Mouse (Mus musculus) mesoderm, embryonic 11.5 days (tissue): ENCODE data around the gene Tfap2d.

Experiments used
- DNase-seq: peaks from one replicate; pipeline ENCODE4 v3.0.0-alpha.2; 2012; ENCODE audit warnings: low read depth, low spot score

Gene Tfap2d

DNA sequence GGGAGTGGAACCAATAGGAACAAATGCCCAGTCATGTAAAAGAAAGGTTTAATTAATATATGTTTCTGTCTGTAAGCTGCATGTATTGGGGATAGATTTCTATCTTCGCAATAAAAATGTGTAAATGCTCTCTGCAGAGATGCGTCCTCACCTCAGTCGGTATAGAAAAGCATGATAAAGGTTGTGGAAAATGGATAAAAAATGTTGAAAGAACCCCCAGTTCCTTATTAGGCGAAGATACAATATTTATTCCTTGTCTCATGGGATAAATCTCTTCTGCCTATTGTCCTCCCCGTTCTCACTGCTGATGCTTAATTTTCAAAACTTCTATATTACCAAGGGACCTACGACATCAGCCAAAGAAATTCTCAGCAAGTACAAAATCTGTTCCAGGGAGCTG, at the start of gene Tfap2d:
Gene Tfap2d (plus strand): TSS at position 392 of the 400 bp plus-strand sequence.
- no peak for DNase-seq

DNA sequence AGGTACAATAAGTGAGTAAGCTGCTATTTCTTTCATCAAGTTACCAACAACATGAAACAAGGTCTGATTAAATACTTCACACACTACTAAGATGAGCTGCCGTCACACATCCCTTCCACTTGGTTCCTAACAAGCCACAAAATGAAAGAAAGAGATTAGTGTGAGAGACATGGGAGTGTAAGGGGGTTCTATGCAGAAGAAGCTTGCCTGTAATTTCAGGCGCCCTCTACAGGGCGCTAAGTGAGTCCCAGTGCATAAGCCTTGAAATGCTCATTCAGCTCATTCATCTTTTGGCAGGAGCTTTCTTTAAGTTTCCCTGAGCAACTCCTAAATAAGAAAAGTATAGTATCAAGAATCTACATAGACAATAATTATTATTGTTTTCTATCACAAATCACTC, 46.5 kb upstream of the Tfap2d start:
- peak; percentile 28 for DNase-seq

DNA sequence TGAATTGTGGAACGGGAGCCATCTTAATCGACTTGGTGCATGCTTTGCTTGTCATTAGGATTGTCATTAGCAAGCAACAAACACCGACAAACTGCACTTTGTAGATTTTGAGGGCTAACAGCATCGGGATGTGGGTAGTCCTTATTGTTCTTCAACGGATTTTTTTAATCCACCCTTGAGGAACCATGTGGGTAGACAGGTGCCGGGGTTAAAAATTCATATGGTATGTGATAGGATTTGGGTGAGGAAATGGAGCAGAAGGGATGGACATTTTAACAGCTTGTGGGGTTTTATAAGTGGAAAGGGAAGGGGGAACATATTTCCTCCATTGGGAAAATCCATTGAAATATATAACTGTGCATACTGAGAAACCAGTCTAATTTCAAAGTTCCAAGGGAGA, 46.0 kb upstream of the Tfap2d start:
- no peak for DNase-seq

DNA sequence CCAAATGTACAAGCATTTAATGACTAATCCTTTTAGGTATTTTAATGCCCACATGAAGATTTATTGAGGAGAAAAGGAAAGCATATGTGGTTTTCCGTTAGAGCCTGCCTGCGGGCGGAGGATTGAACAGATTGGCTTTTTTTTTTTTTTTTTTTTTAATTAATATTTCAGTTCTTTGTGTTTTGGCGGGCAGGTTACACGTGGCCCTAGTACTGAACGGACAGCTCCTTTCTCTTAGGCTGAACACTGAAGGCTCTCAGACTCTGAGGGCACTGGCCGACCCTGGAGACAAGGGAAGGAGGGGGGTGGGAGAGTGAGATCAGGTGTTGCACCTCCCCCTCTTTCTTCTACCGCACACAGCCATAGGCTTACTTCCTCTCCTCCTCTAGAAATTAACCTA, 14.7 kb upstream of the Tfap2d start:
- peak; percentile 52 for DNase-seq

DNA sequence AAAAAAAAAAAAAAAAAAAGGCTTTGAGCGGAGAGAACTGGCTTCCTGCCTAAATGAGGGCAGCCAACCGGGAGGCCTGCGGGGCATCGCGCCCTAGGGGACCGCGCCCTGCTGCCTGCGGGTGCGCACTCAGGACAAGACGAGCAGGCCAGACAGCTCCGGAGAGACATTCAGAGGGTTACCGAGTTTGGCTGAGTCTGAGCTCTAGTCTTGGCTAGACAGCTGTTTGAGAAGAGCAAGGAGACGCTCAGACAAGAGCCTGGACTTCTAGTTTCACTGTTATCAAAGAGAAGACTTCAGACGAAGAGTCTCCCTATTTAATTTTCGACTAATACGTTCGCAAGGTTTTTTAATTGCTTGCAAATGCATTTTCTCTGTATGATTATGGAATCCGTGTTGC, 5.9 kb upstream of the Tfap2d start:
- no peak for DNase-seq

DNA sequence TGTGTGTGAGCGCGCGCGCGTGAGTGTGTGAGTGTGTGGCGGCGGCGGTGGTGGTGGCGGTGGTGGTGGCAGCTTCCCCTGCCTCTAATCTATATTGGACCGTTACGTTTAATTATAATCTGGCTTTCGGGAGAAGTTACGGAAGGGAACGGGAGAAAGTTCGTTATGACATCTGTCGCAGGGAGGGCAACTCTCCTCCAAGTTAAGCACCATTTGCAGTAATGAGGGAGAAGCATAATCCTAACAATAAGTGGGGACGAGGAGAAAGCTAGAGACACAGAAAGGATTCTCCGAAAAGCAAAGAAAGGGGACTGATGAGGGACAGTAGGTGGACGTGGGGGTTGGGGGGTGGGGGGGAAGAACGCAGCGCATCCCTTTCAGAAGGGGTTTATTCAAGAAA, 494 bp downstream of the Tfap2d start:
- DNase-seq = no peak

DNA sequence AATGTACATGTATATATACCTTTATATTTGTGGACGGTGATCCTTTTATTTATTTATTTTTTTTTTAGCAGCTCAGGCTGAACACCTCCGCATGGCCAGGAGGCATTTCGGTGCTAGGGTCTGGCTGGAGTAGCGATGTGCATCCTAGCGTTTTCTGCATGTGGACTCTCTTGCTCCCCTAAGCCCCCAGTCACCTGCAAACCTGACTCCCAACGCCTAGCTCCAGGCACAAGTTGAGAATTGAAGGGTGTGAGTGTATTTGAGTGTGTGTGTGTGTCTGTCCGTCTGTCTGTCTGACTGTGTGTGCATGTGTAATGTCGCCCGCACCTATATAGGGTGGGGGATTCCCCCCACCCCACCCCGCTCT, 937 bp downstream of the Tfap2d start:
- DNase-seq = no peak

DNA sequence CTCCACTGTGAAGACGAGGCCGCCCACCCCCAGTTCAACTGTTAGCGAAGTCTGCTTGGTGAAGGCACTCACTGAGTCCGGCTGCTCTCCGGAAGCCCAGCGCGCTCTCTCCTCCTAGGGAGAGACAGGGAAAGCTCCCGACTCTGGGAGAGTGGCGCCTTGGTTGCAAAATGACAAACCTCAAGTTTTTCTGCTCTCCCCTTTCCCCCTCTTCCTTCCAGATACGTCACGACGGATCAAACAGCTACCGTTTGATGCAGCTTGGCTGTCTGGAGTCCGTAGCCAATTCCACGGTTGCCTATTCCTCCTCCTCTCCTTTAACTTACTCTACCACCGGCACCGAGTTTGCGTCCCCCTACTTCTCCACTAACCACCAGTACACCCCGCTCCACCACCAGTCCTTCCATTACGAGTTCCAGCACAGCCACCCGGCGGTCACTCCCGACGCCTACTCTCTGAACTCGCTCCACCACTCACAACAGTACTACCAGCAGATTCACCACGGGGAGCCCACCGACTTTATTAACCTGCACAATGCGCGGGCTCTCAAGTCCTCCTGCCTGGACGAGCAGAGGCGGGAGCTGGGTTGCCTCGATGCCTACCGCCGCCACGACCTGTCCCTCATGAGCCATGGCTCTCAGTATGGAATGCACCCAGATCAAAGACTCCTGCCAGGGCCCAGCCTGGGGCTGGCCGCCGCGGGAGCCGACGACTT, 1.5 kb downstream of the Tfap2d start:
- DNase-seq = no peak

DNA sequence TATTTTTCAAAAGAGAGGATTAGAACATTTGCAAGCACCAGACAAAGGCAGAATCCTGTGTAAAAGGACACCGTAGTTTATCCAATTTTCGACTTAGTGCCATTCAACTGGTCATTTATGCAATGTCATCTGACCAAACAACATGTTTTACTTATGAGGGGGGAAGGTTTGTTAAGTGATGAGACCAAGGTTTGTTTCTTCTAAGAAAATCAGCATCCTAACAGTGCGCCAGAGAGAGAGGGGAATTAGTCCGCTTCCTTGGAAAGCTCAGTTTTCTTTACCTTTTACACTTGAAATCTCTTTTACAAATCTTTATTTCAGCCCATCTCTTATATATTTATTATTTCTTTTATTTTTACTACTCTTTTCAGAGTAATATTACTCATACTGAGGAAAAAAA, 3.6 kb downstream of the Tfap2d start:
- no peak for DNase-seq

DNA sequence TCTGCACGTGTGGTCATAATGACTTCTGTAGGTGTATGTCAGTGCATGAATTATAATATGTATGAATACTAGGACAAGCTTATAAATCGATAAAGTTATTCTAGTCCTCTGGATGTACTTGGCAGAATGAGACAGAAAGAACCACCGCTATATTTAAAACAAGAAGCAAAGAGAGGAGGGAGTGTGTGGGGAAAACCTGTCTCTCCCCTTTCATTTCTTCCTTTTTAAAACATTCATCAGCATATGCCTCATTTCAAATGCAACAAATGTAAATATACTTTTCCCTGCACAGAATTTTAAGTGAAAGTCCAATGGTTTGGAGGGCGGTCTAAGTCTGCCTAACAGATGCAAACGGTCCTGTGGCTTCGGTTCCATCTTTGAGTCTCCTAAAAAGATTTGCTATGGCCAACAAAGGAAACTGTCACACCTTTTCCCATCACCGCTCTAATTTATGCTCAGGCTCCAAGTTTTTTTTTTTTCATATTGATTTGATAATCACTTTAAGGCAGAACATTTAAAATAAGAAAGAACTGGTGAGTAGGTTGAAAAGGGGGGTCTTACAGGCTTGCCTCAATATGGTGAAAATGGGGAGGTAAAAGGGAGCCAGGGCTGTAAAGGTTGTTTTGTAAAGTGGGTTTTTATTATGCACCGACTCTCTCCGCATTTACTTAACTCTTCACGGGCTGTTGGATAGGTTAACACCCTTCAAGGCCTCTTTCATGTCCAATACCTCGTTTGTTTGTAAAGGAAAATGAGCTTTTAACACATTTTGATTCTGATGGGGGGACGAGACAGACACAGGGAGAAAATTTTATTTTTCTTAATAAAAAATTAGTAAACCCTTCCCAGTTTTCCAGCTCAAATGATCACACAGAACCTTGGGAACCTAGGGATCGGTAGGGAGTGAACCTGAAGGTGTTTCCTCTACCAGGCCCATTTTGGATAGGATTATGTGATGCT, 4.3 kb downstream of the Tfap2d start:
- DNase-seq = no peak

DNA sequence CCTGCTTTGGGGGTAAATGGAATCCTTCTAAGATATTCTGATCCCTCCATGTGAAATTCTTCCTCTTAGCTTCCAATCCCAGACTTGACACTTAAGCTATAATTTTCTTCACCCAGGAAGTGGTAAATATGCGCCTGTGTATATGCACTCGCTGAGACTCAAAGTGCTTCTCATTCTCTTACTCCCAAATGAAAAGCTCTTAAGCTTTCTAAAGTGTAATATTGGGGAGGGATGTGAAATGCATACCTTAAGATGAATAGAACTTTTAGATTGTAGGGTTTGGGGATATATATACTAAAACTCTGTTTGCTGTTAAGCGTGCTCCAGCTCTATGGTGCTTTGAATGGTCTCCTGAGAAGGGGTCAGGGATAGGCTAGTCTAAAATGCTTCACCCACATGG, 5.0 kb downstream of the Tfap2d start:
- no peak for DNase-seq

DNA sequence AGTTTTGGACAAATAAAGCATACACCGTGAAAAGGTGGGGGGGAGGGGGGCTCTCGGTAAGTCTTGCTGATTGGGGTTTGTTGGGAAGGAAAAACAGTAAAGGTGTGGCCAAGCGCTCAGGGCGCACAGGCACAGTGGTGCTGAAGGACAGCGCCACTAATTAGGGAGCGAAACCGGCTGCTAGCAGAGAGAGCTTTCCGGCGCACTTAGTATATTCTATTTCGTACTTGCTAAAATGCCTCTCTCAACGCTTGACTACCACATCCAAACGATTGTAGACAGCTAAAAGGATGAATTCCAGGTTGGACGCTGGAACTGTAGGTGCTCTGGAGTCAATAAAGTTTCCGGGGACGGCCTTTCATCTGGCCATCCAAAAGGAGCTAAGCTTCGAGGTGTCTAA, 6.9 kb downstream of the Tfap2d start:
- peak; percentile 70 for DNase-seq

DNA sequence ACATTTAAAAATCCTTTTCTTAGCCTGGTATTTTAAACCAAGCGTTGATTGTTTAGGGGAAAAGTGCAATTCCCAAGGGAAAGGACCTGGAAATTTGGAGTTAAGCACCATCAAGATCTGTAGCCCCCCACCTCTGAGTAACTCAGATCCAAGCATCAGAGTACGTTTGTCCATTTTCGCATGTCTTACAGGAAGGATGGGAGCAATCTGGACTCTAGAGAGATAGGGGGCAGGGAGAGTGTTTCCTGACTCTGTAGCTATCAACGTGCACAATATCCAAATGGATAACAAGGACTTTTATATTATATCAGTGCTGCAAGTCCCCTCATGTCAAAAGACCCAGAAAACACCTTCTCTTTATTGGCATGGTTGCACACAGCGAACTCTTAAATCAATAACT, 7.4 kb downstream of the Tfap2d start:
- DNase-seq = no peak

DNA sequence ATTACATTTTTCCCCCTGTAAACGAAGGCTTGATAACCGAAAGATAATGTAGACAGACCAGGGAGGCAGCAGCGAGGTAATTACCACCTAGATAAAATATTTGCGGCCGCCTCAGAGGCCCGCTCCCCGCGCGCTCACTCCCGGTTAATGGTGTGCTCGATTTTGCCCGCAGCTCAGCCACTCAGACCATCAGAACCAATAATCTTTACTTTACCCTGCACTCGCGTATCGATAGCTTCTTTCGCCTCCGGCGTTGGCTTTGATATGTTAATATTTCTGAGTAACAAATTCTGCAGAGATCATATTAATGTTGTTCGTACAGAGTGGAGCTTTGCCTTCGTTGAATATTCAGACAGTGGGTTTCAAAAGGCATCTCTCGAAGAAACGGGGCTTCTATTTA, 8.2 kb downstream of the Tfap2d start:
- no peak for DNase-seq

DNA sequence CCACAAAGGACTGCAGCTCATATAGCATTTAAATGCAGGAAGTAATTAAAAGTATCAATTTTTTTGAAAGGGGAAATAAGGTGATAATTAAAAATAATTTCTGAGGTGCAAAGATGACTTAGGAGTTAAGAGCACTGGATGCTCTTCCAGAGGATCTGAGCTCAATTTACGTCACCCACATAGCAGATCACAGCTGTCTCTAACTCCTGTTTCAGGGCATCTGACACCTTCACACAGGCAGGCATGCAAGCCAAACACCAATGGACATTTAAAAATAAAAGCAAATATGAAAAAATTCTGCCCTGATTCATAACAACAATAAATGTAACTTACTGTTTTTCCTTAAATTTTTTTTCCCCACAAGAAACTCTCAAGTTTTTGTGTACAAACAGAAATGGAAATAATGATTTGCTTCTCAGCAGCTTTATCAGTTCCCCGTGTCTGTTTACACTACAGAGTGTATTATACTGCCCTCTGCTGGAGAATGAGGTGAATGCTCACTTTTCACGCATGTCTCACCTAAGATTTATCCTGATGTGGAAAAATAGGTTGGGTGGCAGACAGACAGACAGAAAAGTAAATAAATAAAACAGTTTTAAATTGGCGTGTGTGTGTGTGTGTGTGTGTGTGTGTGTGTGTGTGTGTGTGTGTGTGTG, 76.0 kb downstream of the Tfap2d start:
- peak; percentile 48 for DNase-seq

DNA sequence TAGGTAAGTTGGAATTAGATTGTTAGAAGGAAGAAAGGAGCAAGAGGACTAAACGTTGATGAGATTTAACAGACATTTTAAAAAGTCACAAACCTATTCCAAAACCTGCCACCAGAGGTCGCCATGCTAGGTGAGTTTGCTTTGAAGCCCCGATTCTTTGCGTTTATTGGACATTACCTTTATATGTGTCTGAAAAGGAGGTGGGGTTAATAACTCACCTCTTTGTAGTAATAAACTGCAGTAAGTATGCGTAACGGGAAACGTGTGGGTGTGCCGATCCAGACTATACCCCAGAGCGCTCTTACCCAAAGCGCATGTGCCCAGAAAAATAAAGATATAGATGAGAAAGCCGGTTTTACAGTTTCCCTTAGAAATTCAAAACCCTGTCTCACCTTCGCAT, 102.8 kb downstream of the Tfap2d start:
- DNase-seq = peak; percentile 65

DNA sequence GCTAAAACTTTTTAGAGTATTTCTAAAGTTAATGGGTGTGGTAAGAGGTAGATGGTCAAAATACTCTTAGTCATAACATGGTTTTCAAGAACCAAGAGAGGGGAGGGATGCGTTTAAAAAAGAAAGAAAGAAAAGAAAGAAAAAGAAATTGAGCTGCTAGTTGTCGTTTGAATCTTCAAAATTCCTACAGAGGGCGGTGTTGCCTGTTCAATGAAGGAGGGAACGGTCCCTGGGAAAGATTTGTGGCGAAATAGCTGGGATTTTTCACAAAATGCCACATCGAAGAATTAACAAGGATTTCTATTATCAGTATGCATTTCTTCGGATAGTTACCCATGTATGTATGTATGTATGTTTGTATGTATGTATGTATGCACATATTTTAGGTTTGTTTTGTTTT, 103.4 kb downstream of the Tfap2d start:
- DNase-seq = peak; percentile 74

DNA sequence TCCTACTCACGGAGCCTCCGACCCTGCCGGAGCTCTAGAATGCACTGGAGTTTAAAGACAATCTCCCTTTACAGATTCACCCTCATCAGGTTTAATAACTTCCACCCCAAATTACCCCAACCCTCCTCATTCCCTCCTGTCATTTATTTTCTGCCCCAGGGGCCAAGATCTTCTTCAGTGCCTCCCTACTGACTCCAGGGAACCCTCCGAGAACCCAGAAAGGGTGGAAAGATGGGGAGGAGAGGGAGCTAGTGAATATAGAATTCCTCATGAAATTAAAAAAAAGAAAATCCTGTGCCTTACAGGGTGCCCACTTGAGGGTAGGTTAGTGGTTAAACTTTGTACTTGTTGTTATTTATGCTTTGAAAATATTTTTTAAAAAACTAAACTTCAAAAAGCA, 104.8 kb downstream of the Tfap2d start:
- no peak for DNase-seq

DNA sequence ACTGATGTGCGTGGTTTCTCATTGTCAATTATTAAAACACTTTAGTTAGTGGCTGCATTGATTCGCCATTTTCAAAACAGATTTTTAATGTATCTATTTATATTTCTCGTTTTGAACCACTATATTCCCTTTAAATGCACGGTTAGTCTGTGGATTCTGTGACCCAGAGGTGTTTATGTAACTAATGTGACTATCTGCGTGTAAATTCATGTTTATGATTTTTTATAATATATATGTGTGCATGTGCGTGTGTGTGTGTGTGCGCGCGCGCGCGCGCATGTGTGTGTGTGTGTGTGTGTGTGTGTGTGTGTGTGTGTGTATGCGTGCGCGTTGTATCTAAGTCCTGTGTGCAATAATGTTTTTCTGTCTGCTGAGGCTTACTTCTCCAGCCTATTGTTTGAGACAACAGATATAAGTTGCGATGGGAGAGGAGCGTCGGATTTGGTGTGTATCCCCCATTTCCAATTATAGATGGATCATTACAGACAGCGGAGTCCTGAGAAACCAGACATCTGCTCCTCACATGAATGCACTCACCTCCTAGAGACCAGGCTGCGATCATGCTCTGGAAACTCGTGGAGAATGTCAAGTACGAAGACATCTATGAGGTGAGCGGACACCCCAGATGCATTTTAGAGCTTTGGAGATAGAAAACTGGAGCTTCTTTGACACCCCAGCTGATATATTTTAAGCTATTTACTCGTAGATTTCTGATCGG, 106.0 kb downstream of the Tfap2d start, which contains the start of gene Tfap2b:
Gene Tfap2b (plus strand): TSS at position 274 of the 718 bp plus-strand sequence.
- DNase-seq = peak; percentile 63

DNA sequence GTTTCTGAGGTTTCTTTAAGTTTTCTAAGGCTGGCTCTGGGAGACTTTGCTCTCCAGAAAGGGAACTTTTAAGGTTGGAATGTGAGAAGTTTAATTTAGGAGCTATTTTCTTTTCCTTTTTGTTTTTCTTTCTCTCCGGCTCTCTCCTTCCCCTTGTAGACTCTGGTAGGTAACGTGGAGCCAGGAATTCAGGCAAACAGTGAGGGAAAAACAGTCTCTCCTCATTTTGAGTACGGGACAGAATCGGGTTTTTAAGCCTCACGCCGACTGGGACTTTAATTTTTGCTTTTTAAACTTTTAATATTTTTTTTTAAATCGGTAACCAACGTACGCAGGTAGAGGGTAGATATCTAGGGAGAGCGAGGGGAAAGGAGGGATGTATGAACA, 106.5 kb downstream of the Tfap2d start:
- DNase-seq = no peak

DNA sequence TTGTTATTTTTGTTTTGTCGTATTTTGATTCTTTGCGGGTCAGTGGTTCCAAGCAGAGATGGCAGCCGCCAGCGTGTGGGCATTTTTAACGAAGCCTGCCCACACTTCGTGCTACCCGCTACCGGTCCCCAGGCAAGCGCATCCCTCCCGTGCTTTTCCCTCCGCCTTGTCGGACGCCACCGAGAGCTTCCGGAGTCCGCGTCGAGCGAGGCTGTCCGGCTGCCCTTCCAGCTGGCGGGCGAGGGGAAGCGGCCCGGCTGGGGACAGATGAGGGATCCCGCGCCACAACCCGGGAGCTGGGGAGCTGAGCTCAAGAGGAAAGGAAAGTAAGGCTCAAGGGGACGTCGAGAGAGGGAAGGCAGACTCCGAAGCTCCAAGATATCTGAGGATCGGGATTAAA, 107.0 kb downstream of the Tfap2d start:
- DNase-seq = no peak
